Mouse (Mus musculus) heart, embryonic 14.5 days (tissue): ENCODE results near the gene Adgrf4. TPM values are rescaled to one million over a fixed set of nuclear protein-coding genes. Genes with fewer than 3 reads are reported as not detected.

Experiments used
- ATAC-seq: fragments of 200-750 bp; cut with Nextera tagmentation; 2 replicates; pipeline ENCODE4 v1.8.0; 2017; ENCODE audit warnings: low read depth, moderate TSS enrichment; ENCODE audit not compliant: insufficient number of reproducible peaks, insufficient read depth, low FRiP score
- H3K27ac ChIP-seq, 2 experiments: fragments of 200-500 bp in 1 of 2; fragments of 300-500 bp in 1 of 2; sonication (generic) in 1 of 2; replicated peaks in 1 of 2; 2 replicates each; pipeline ENCODE4 v1.5.1; 2012 to 2014; ENCODE audit warnings: low read depth in 2 of 2, low read length in 2 of 2, control low read depth in 1 of 2, mild to moderate bottlenecking in 1 of 2, mixed read lengths in 1 of 2; ENCODE audit not compliant: control insufficient read depth in 1 of 2, insufficient read depth in 1 of 2
- H3K27me3 ChIP-seq: fragments of 300-500 bp; sonication (generic); 2 replicates; pipeline ENCODE4 v1.6.1; 2014; ENCODE audit warnings: mild to moderate bottlenecking, low read length, control low read depth; ENCODE audit not compliant: control insufficient read depth, insufficient read depth
- H3K36me3 ChIP-seq: fragments of 300-500 bp; sonication (generic); 2 replicates; pipeline ENCODE4 v1.6.1; 2014; ENCODE audit warnings: mild to moderate bottlenecking, control low read depth, low read length, mixed read lengths; ENCODE audit not compliant: control insufficient read depth, insufficient read depth
- H3K4me1 ChIP-seq, 2 experiments: fragments of 200-500 bp in 1 of 2; fragments of 300-500 bp in 1 of 2; sonication (generic) in 1 of 2; 2 replicates each; pipeline ENCODE4 v1.6.1; 2012 to 2014; ENCODE audit warnings: low read length in 2 of 2, control low read depth in 1 of 2, mixed read lengths in 1 of 2; ENCODE audit not compliant: control insufficient read depth in 2 of 2, insufficient read depth in 2 of 2
- H3K4me2 ChIP-seq: fragments of 300-500 bp; sonication (generic); 2 replicates; pipeline ENCODE4 v1.6.1; 2014; ENCODE audit warnings: mild to moderate bottlenecking, low read length
- H3K4me3 ChIP-seq, 2 experiments: fragments of 200-500 bp in 1 of 2; fragments of 300-500 bp in 1 of 2; sonication (generic) in 1 of 2; 2 replicates each; pipeline ENCODE4 v1.5.1; 2012 to 2014; ENCODE audit warnings: low read length in 2 of 2, mild to moderate bottlenecking in 2 of 2, control low read depth in 1 of 2, low read depth in 1 of 2, moderate library complexity in 1 of 2; ENCODE audit not compliant: control insufficient read depth in 1 of 2, insufficient read depth in 1 of 2
- H3K9ac ChIP-seq: fragments of 300-500 bp; sonication (generic); 2 replicates; pipeline ENCODE4 v1.6.1; 2014; ENCODE audit warnings: mild to moderate bottlenecking, low read length
- H3K9me3 ChIP-seq: fragments of 300-500 bp; sonication (generic); 2 replicates; pipeline ENCODE4 v1.6.1; 2016; ENCODE audit warnings: low read length, control low read depth; ENCODE audit not compliant: control insufficient read depth
- WGBS: fragments of 180-500 bp; shearing (Covaris S2); extraction: QIAGEN DNeasy Blood & Tissue Kit; methylation state at CpG from one replicate; pipeline ENCODE4 v1.1.7; 2014; 5-methylcytosine and 5-hydroxymethylcytosine counted together
- polyA plus RNA-seq: library from polyadenylated mRNA; unstranded; fragments of >200 nt; fragmentation: Nextera tagmentation; extraction: Ambion mirVana; gene quantifications from 2 replicates; pipeline ENCODE4 v1.2.1, GENCODE M21; 2014

The Adgrf4 gene
- polyA plus RNA-seq, 1 experiment from 2014 or later = 0.07 TPM

DNA sequence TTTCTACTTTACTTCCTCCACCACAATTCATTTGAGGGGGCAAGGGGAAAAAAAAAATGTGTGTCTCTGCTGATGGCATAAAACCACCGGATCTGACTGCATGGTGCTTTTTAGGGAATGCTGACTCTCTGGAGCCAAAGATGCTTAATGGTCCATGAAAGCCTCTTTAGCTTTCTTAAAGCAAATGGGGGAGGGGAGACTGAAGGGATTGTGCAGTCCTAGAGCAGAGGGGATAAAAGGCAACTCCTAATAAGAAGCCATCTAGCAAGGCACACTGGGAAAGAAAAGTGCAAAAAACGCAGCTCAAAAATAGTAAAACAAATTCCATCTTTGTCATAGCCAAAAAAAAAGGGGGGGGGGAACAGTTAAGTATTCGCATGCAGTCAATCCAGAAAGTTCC is 83.8 kb downstream of the Adgrf4 start:
- H3K4me2 ChIP-seq = no peak overlapping the region
- H3K9me3 ChIP-seq = no peaks in the 10 kb centered on the region
- H3K36me3 ChIP-seq = no peaks in the 10 kb centered on the region
- H3K4me1 ChIP-seq = no peaks in the 10 kb centered on the region
- ATAC-seq = no peak
- no peak overlapping the region for H3K4me3 ChIP-seq
- 47% methylated on average over 3 of the region's 3 CpGs for WGBS
- no peaks in the 10 kb centered on the region for H3K27me3 ChIP-seq
- H3K9ac ChIP-seq = no peak overlapping the region
- H3K27ac ChIP-seq = no peak overlapping the region

Other genes starting within 250 kb of the Adgrf4 start
- gene Opn5, start 80.9 kb downstream of the Adgrf4 start, polyA plus RNA-seq = not detected in 2 replicates
- 0.13 and 0.15 TPM in 2 replicates for gene Adgrf2, start 49.9 kb upstream of the Adgrf4 start, polyA plus RNA-seq
- gene Cd2ap, start 184.4 kb upstream of the Adgrf4 start, polyA plus RNA-seq = 24.2 and 26.1 TPM in 2 replicates